Mouse (Mus musculus): ENCODE data around the gene D10Wsu102e. TPM values are rescaled to one million over a fixed set of nuclear protein-coding genes. Genes with fewer than 3 reads are reported as not detected.

D10Wsu102e gene
- polyA plus RNA-seq (2015; fragmentation: Nextera tagmentation; extraction: Ambion mirVana), result 0.31 and 0.32 TPM in 2 replicates

GRCm38 (mm10) chr10:83359956-83360355, at the start of gene D10Wsu102e:
TSS of gene D10Wsu102e (plus strand) at chr10:83360221.

GRCm38 (mm10) chr10:83337159-83337951, 22.7 kb upstream of the D10Wsu102e start, which contains the start of gene Slc41a2:
TSS of gene Slc41a2 (minus strand) at chr10:83337882.

GRCm38 (mm10) chr10:83533910-83534283, 173.9 kb downstream of the D10Wsu102e start, which contains the start of gene Aldh1l2:
TSS of gene Aldh1l2 (minus strand) at chr10:83534140.

Other genes with a start within 250 kb of the D10Wsu102e start
- gene Slc41a2, start 22.3 kb upstream of the D10Wsu102e start, polyA plus RNA-seq (2015; fragmentation: Nextera tagmentation; extraction: Ambion mirVana), result 0.15 and 0.22 TPM in 2 replicates
- 0.04 and 0.15 TPM in 2 replicates for gene Aldh1l2, start 173.9 kb downstream of the D10Wsu102e start, polyA plus RNA-seq (2015; fragmentation: Nextera tagmentation; extraction: Ambion mirVana)
- 14.3 and 14.7 TPM in 2 replicates for gene Washc4, start 183.5 kb downstream of the D10Wsu102e start, polyA plus RNA-seq (2015; fragmentation: Nextera tagmentation; extraction: Ambion mirVana)